Mouse (Mus musculus): ENCODE results near the gene Zbtb7b. TPM values are rescaled to one million over a fixed set of nuclear protein-coding genes. Genes with fewer than 3 reads are reported as not detected.
A peak's percentile ranks its signal among the peaks of the same experiment; 100 is the strongest.

Zbtb7b gene
- total RNA-seq, 2 experiments from 2014 or later, result 11.3 to 13.4 TPM

GRCm38 (mm10) chr3:89411490-89412393 is 17.2 kb upstream of the Zbtb7b start, which contains the start of gene Flad1:
Gene Flad1, minus strand, starts transcription at chr3:89411870.
- peak; percentile 99 for DNase-seq (ENCODE audit: low spot score in 2 of 2)
- H3K27ac ChIP-seq, result peak within 1 kb of the TSS; percentile 89
- H3K4me3 ChIP-seq, result peak within 1 kb of the TSS; percentile 56

GRCm38 (mm10) chr3:89410864-89411263 is 16.3 kb upstream of the Zbtb7b start:
- TF ChIP-seq CTCF (conservative IDR thresholded peaks at IDR 0.05), result no peak
- H3K27ac ChIP-seq, result no peak overlapping the region
- DNase-seq (ENCODE audit: low spot score in 2 of 2), result no peak
- H3K4me3 ChIP-seq, result peak overlapping the region; percentile 56

More at GRCm38 (mm10) chr3:89411490-89412393, 17.2 kb upstream of the Zbtb7b start, which contains the start of gene Flad1:
- TF ChIP-seq CTCF (conservative IDR thresholded peaks at IDR 0.05), result no peak

- TF ChIP-seq CTCF (conservative IDR thresholded peaks at IDR 0.05), result no peak
- Histone ChIP-seq H3K4me3 (no peak overlapping the region), H3K27ac (no peak overlapping the region)
- DNase-seq (ENCODE audit: low spot score in 2 of 2), result no peak
Measured at GRCm38 (mm10) chr3:89409701-89410100, 15.1 kb upstream of the Zbtb7b start.

GRCm38 (mm10) chr3:89408448-89408847 is 13.9 kb upstream of the Zbtb7b start:
- no peak for TF ChIP-seq CTCF (conservative IDR thresholded peaks at IDR 0.05)
- DNase-seq (ENCODE audit: low spot score in 2 of 2), result no peak
- Histone ChIP-seq H3K4me3 (no peak overlapping the region), H3K27ac (no peak overlapping the region)

GRCm38 (mm10) chr3:89406887-89407286 is 12.3 kb upstream of the Zbtb7b start:
- no peak for TF ChIP-seq CTCF (conservative IDR thresholded peaks at IDR 0.05)
- Histone ChIP-seq H3K4me3 (no peak overlapping the region), H3K27ac (peak overlapping the region; percentile 14; the same call in 1 of the 2 replicates)
- no peak for DNase-seq (ENCODE audit: low spot score in 2 of 2)

GRCm38 (mm10) chr3:89402693-89403092 is 8.1 kb upstream of the Zbtb7b start, which contains the start of gene Lenep:
Gene Lenep, minus strand, starts transcription at chr3:89402793.
- no peak within 1 kb of the TSS for H3K4me3 ChIP-seq
- no peak for TF ChIP-seq CTCF (conservative IDR thresholded peaks at IDR 0.05)
- no peak for DNase-seq (ENCODE audit: low spot score in 2 of 2)
- no peak within 1 kb of the TSS for H3K27ac ChIP-seq

GRCm38 (mm10) chr3:89401329-89401728 is 6.8 kb upstream of the Zbtb7b start:
- TF ChIP-seq CTCF (conservative IDR thresholded peaks at IDR 0.05), result no peak
- no peak for DNase-seq (ENCODE audit: low spot score in 2 of 2)
- H3K4me3 ChIP-seq, result no peak overlapping the region
- no peak overlapping the region for H3K27ac ChIP-seq

- no peak for TF ChIP-seq CTCF (conservative IDR thresholded peaks at IDR 0.05)
- DNase-seq (ENCODE audit: low spot score in 2 of 2), result no peak
- H3K27ac ChIP-seq, result 0 out of 2 replicates have a peak overlapping the region, but pooled peaks have one; percentile 19
- H3K4me3 ChIP-seq, result peak overlapping the region; percentile 70
Measured at GRCm38 (mm10) chr3:89396654-89397005, 2.1 kb upstream of the Zbtb7b start.

- TF ChIP-seq CTCF (conservative IDR thresholded peaks at IDR 0.05), result peak; percentile 88
- DNase-seq (ENCODE audit: low spot score in 2 of 2), result peak in 1 of 2 experiments; percentile 44
- H3K27ac ChIP-seq, result peak overlapping the region; percentile 19; the same call in 1 of the 2 replicates
Measured at GRCm38 (mm10) chr3:89395806-89396653, 1.5 kb upstream of the Zbtb7b start.

GRCm38 (mm10) chr3:89395419-89395805 is 836 bp upstream of the Zbtb7b start:
- DNase-seq (ENCODE audit: low spot score in 2 of 2), result no peak
- peak overlapping the region; percentile 70 for H3K4me3 ChIP-seq
- peak overlapping the region; percentile 94 for H3K27ac ChIP-seq
- TF ChIP-seq CTCF (conservative IDR thresholded peaks at IDR 0.05), result no peak

More at GRCm38 (mm10) chr3:89395806-89396653, 1.5 kb upstream of the Zbtb7b start:
- peak overlapping the region; percentile 70 for H3K4me3 ChIP-seq

GRCm38 (mm10) chr3:89394894-89395256 is 299 bp upstream of the Zbtb7b start:
- Histone ChIP-seq H3K27ac (peak overlapping the region; percentile 94), H3K4me3 (peak overlapping the region; percentile 70)
- DNase-seq (ENCODE audit: low spot score in 2 of 2), result peak; percentile 40 to 55
- TF ChIP-seq CTCF (conservative IDR thresholded peaks at IDR 0.05), result no peak

GRCm38 (mm10) chr3:89393605-89394004 is 971 bp downstream of the Zbtb7b start:
- Histone ChIP-seq H3K4me3 (peak overlapping the region; percentile 70), H3K27ac (peak overlapping the region; percentile 94)
- DNase-seq (ENCODE audit: low spot score in 2 of 2), result peak; percentile 94 to 96
- TF ChIP-seq CTCF (conservative IDR thresholded peaks at IDR 0.05), result no peak

GRCm38 (mm10) chr3:89392871-89393311 is 1.7 kb downstream of the Zbtb7b start:
- no peak for DNase-seq (ENCODE audit: low spot score in 2 of 2)
- peak overlapping the region; percentile 66 for H3K4me3 ChIP-seq
- H3K27ac ChIP-seq, result peak overlapping the region; percentile 92
- no peak for TF ChIP-seq CTCF (conservative IDR thresholded peaks at IDR 0.05)
